Mouse (Mus musculus) MEL (cell line): ENCODE measurements around the gene Zfp961.

Experiments
- CTCF ChIP-seq, 3 experiments: IDR thresholded peaks in 2 of 3; conservative IDR thresholded peaks in 1 of 3; 2 replicates each; pipeline ENCODE4 v1.5.1; 2011 to 2012; ENCODE audit warnings: low read length in 3 of 3, low read depth in 2 of 3, mild to moderate bottlenecking in 2 of 3, improper control_type of control experiment in 1 of 3, inconsistent platforms in 1 of 3, mixed read lengths in 1 of 3, moderate library complexity in 1 of 3; ENCODE audit not compliant: control insufficient read depth in 1 of 3, insufficient read depth in 1 of 3, poor library complexity in 1 of 3, severe bottlenecking in 1 of 3
- EP300 ChIP-seq, 2 experiments: IDR thresholded peaks; 2 replicates each; pipeline ENCODE4 v1.6.1; 2011; ENCODE audit warnings: improper control_type of control experiment in 2 of 2, low read length in 2 of 2, low read depth in 1 of 2, mild to moderate bottlenecking in 1 of 2
- MAZ ChIP-seq: IDR thresholded peaks from 2 replicates; pipeline ENCODE4 v1.6.1; 2012; ENCODE audit warnings: low read depth, mild to moderate bottlenecking, inconsistent platforms, low read length, improper control_type of control experiment
- POLR2A ChIP-seq, 2 experiments: IDR thresholded peaks; 2 replicates each; pipeline ENCODE4 v1.6.1; 2011 to 2012; ENCODE audit warnings: low read length in 2 of 2, mild to moderate bottlenecking in 2 of 2, control low read depth in 1 of 2, improper control_type of control experiment in 1 of 2, low read depth in 1 of 2, moderate library complexity in 1 of 2; ENCODE audit not compliant: control insufficient read depth in 1 of 2, insufficient read depth in 1 of 2, poor library complexity in 1 of 2
- SIN3A ChIP-seq: IDR thresholded peaks from 2 replicates; pipeline ENCODE4 v1.6.1; 2012; ENCODE audit warnings: low read length, improper control_type of control experiment, inconsistent platforms
- TAL1 ChIP-seq: IDR thresholded peaks from 2 replicates; pipeline ENCODE4 v1.6.1; 2012; ENCODE audit warnings: mild to moderate bottlenecking, inconsistent platforms, low read length, moderate library complexity, mixed read lengths

- TF ChIP-seq CTCF (IDR thresholded peaks at IDR 0.05 in 2 of 3, conservative IDR thresholded peaks at IDR 0.05 in 1 of 3; ENCODE audit: control insufficient read depth in 1 of 3, insufficient read depth in 1 of 3, low read depth in 2 of 3, low read length in 3 of 3, poor library complexity in 1 of 3, severe bottlenecking in 1 of 3): no peak
- TF ChIP-seq POLR2A (IDR thresholded peaks at IDR 0.05; ENCODE audit: control insufficient read depth in 1 of 2, insufficient read depth in 1 of 2, low read depth in 1 of 2, low read length in 2 of 2, poor library complexity in 1 of 2): no peak
- TF ChIP-seq EP300 (IDR thresholded peaks at IDR 0.05; ENCODE audit: low read depth in 1 of 2, low read length in 2 of 2): no peak
- no peak for TF ChIP-seq MAZ
- no peak for TF ChIP-seq TAL1
- no peak for TF ChIP-seq SIN3A
These were observed 11.0 kb downstream of the Zfp961 start for GRCm38 (mm10) chr8:71961796-71962195.
